Mouse (Mus musculus) WW6 (cell line): ENCODE data around the gene Man1b1.

Experiments used
- DNase-seq: peaks from one replicate; pipeline ENCODE4 v3.0.0-alpha.2; 2013; ENCODE audit warnings: low read depth, low spot score

The Man1b1 gene

GRCm38 (mm10) chr2:25332286-25333160 lies at the start of gene Man1b1:
TSS of gene Man1b1 (plus strand) at chr2:25332338.
- peak; percentile 98 for DNase-seq

DNA sequence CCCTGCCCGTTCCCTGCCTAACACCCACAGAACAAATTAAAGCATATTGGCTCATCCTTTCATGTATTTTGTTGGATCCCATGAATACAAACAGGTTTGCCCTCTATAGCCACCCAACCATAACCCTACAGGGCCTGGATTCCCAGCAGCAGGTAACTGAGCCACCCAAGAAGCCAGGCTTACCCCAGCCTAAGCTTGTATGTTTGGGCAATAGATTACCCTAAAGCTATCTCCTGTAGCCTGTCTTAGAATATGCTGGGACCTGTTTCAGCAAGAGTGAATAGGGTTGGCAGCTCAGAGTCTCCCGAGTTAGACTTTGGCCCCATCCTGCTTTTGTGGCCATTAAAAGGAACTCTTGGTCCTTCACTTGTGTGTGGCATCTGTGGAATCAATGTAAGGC lies 46.6 kb upstream of the Man1b1 start:
- no peak for DNase-seq

DNA sequence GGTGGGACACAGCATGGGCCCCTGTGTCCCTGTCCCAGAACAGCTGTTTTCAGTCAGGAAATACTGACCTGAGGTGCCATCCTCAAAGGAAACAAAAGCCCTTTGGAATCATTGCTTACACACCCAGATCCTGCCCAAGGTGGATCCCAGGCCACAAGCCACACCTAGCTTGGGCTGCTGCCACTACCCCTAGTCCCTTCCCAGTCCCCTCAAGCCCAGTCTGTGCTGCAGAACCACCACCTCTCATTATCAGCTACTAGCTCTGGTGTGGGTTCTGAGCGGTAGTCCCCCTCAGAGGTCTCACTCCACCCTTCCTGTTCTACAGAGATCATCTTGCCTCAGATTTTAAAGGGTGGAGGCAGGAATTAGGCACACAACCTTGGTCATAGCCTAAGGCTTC lies 45.8 kb upstream of the Man1b1 start:
- DNase-seq, result no peak

DNA sequence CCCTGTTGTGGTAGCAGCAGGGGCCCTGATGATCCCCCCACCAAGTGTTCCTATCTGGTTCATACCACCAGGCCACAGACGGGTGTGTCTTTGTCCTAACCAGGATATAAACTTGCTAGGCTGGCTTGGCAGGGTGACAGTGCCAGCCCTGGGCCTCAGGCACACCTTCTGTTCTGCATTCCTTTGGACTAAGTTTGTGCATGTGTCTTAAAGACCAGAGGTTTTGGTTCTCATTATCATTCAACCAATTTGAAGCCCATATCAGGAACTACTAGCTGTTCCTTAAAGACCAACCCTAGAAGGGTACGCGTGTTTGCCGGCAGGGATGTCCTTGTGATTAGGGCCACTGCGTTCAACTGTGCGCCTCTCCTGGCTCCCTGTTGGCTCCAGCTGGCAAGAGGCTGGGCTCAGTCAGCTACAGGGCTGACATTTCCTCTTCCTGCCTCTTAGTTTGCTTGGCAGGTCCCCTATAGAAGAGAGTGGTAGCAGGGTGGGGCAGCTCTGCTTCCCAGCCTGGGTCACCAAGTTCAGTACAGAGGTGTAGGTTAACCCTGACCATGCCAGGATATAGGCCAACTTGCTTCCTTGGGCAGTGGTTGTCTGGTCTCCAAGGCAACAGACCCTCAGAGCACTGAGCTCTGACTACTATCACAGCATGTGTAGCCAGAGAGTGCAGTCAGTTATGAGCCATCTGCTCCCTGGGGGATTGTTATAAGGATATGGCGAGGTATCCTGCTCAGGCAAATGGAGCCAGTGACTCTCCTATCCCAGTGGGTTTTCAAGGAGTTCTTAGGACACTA lies 45.1 kb upstream of the Man1b1 start:
- no peak for DNase-seq

DNA sequence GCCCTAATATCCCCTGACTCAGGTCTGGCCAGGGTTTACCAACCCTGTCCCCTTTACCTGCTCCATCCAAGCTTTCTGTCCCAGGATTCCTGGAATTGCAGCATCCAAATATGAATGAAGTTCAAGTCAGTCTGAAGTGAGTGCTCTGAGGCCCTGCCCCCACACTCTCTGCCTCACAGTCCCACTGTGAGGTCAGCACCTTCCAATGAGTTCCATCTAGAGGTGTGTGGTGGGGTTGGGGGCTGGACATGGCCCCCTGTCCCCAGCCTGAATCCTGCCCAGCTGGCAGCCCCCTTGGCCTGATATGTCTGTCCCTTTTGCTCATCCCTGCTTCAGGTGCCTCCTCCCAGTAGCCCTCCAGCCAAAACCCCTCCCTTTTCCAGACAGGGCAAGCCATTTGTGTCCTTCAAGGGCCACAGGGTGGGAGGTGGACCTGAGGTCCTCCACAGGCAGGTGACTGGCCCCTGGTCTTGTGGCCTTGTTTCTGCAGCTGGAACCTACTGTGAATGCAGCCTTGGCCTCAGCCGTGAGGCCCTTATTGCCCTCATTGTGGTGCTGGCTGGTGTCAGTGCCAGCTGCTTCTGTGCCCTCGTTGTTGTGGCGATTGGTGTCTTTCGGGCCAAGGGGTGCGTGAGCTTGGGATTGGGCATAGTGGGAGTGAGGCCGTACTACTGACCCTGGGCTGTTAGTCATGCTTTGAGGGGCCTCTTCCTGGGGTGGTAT lies 44.0 kb upstream of the Man1b1 start, which contains the start of gene Tmem210:
Gene Tmem210, plus strand, starts transcription at position 219 of the 723 bp plus-strand sequence.
- no peak for DNase-seq

DNA sequence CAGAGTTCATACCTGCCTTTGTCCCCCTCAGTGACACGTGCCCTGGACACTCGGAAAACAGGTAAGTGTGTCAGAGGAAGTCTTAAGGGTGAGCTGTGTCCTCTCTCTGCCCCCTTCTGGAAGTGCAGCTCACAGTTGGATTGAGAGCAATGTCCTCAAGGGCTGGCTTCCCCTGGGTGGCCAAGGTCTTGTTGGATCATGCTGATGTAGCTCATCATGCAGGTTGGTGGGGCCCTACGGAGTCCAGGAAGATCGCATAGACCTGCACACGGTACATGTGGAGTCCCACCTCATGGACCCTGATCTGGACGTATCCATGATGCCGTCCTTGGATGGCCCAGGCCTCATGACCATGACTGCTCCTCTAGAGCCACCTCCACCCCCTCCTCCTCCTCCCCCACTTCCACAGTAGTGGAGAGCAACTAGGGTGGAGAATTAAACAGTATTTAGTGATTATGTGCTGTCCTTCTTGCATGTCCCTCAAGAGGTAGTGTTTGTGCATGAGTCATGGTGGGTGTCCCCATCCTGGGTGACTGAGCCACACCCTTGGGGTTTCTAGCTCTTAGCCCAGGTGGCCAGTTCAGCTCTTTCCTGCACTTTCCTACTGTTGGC lies 43.3 kb upstream of the Man1b1 start:
- no peak for DNase-seq

GRCm38 (mm10) chr2:25289651-25290050 lies 42.5 kb upstream of the Man1b1 start, which contains the start of gene Lrrc26:
TSS of gene Lrrc26 (plus strand) at chr2:25289915.
- no peak for DNase-seq

DNA sequence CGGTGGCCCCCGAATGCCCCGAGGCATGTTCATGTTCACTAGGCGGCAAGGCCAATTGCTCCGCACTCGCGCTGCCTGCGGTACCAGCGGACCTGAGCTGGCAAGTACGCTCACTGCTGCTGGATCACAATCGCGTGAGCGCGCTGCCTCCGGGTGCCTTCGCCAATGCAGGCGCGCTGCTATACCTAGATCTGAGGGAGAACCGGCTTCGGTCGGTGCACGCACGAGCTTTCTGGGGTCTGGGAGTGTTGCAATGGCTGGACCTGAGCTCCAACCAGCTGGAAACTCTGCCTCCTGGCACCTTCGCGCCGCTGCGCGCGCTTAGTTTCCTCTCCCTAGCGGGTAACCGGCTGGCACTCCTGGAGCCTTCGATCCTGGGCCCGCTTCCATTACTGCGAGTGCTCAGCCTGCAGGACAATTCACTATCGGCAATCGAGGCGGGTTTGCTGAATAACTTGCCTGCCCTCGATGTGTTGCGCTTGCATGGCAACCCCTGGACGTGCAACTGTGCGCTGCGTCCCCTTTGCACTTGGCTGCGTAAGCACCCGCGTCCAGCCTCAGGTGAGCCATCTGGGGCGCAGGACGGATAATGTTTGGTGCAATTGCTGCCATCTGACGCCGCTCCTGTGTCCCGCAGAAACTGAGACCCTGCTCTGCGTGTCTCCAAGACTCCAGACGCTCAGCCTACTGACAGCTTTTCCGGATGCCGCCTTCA lies 41.9 kb upstream of the Man1b1 start:
- no peak for DNase-seq

GRCm38 (mm10) chr2:25290816-25291130 lies 41.4 kb upstream of the Man1b1 start:
- no peak for DNase-seq

GRCm38 (mm10) chr2:25291184-25292053 lies 40.7 kb upstream of the Man1b1 start:
- DNase-seq, result no peak

- DNase-seq, result no peak
Observed at GRCm38 (mm10) chr2:25292054-25292544, 40.0 kb upstream of the Man1b1 start.

DNA sequence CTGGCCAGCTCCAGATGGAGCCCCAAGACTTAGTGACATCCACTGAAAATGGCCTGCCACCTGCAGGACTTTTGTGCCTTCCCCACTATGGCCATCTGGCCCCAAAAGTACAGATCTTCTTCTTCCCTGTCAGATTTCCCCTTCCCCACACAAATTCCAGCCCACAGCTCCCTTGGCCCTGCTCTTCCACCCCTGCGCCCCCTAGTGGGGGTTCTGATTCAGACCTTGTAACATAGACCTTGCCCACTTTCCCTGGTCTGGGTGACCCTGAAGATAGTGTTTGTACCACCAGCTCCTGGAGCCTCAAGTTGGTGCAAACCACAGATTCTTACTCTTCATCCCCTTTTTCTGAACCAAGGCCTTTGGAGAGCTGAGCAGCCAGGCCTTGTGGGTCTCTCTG lies 39.3 kb upstream of the Man1b1 start:
- peak; percentile 52 for DNase-seq

- DNase-seq, result no peak
Observed at GRCm38 (mm10) chr2:25293706-25294105, 38.4 kb upstream of the Man1b1 start.

DNA sequence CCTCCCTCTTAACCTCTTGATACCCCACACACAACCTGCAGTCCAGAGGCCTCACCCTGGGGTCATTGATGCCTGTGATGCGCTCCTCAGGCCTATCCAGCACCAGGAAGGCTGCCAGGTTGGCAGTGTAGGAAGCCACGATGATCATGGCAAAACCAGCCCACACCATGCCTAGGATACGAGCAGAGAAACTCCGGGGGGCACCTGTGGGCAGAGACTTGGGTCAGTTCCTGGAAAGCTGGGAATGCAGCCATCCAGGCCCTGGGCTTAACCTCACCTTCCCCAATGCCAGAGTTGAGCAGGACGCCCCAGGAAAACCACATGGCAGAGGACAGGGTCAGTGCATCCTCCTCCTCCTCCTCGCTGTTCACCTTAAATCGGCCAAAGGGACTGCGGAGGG lies 35.0 kb upstream of the Man1b1 start:
- no peak for DNase-seq

- no peak for DNase-seq
Observed at GRCm38 (mm10) chr2:25298046-25298445, 34.1 kb upstream of the Man1b1 start.

DNA sequence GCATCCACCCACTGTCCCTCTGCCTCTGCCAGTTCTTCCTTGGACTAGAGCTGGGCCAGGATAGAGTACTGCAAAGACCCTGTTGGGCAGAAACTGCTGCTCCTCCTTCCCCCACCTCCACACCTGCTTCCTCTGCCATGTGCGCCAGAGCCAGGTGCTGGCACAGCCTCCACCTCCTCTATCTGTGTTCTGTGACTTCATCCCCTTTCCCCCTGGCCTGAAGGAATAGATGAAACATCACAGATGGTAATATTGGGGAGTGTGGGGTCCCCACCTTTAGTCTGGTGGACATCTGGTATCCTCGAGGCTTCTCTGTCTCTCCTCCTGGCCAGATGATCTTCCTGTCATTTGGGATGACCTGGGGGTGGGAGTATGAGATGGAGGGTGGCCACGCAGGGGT lies 28.7 kb upstream of the Man1b1 start:
- DNase-seq, result no peak

DNA sequence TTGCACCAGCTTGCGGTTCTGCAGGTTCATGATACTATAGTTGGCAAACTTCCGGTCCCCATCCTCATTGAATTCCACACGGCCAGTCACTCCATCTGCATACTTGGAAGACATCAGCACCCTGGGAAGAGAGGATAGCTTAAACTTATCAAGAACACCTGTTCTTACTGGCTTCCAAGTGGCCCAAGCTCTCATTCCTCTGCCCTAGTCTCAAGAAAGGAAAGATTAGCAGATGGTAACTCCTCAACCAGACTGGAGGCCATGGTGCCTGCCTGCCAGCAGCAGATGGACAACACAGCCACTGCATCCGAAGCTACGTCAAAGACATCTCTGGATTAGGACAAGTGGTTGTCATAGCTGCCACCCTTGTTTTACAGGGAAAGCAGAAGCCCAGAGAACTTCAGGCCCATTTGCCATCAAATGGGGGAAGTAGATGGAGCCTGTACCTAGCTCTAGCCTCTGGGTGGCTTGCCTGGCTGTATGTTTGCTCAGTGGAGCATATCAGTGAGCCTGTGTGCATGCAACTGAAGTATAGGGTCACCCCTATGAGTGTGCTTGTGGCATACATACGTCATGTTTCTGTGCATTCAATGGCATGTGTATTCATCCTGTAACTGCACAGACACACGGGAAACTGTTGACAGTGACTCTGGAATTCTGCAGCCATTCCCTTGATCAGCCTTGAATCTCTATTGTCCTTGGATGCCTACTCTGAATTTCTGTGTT lies 28.0 kb upstream of the Man1b1 start:
- no peak for DNase-seq

DNA sequence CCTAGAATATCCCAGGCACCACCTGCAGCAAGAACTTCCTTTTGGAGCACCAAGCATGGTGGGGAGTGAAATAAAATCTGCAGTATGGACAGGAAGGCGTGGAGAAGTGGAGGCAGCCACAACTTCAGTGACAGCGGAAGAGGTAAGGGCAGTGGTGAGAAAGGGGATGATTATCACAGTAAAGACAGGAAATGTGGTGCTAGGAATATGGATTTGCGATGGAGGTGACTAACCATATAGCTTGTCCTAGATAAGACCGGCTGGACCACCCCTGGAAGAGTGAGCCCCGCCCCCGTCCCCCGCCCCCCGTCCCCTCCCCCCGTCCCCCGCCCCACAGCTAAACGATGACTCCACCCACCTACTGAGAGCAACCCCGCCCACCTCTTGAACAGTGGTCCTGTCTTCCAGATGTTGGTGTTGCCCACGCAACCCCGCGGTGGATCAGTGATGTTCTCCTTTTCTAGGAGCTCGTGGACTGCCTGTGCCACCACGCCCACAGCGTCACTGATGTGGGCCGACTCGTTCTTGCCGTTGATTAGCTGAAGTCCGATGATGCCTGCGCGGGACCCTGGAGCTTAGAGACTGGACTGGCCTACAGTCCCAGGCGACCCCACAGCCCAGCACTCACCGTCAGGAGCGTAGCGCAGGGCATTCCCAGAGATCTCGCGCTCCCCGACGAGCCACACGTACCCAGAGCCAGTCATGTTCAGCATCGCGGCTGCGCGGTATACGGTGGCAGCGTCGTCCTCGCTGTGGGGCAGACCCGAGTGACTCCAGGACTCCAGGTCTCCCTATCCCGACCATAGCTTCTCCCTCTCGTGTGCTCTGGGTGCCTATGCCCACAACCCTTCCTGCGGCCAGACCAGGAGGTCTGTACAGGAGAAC lies 27.2 kb upstream of the Man1b1 start:
- no peak for DNase-seq
